In genomic region chr17:3557331-3558311, GRCm38 (mm10) we compare ENCODE assay signal across 8 mouse cellular contexts. TPM values are rescaled to one million over a fixed set of nuclear protein-coding genes. Genes with fewer than 3 reads are reported as not detected.
DNase-seq lines count a peak whose midpoint lies in the region; ATAC-seq and TF ChIP-seq lines count a peak whose summit lies in the region.

TSS of gene Tfb1m (minus strand) at chr17:3557781.

- H3K4me3 ChIP-seq in ES-Bruce4 (ENCODE audit: low read depth, low read length) = peak within 1 kb of the TSS; percentile 91
- H3K4me3 ChIP-seq in forebrain, embryonic 13.5 days = peak within 1 kb of the TSS; percentile 54
- H3K4me3 ChIP-seq in liver, postnatal 0 days (ENCODE audit: low read depth, low read length) = peak within 1 kb of the TSS; percentile 69
- H3K4me3 ChIP-seq in neural tube, embryonic 14.5 days (ENCODE audit: low read depth, low read length) = peak within 1 kb of the TSS; percentile 57

- WGBS in forebrain, embryonic 13.5 days = 1% methylated on average over 60 of the region's 60 CpGs
- under 1% methylated on average over 60 of the region's 60 CpGs for WGBS in large intestine, adult 2 months
- under 1% methylated on average over 59 of the region's 60 CpGs for WGBS in liver, postnatal 0 days (ENCODE audit: insufficient replicate concordance)
- 1% methylated on average over 60 of the region's 60 CpGs for WGBS in neural tube, embryonic 14.5 days

- TF ChIP-seq EP300 in ES-Bruce4 (IDR thresholded peaks at IDR 0.05; ENCODE audit: insufficient read depth, low read depth, low read length) = no peak
- no peak for TF ChIP-seq EP300 in liver, postnatal 0 days (IDR thresholded peaks at IDR 0.05; ENCODE audit: low read depth)

- no peak for TF ChIP-seq CTCF in ES-Bruce4 (IDR thresholded peaks at IDR 0.05; ENCODE audit: low read depth, low read length)
- no peak for TF ChIP-seq CTCF in liver, postnatal 0 days (IDR thresholded peaks at IDR 0.05; ENCODE audit: low read depth)

- TF ChIP-seq POLR2A in ES-Bruce4 (IDR thresholded peaks at IDR 0.05; ENCODE audit: insufficient read depth, low read length) = peak; percentile 30

- no peaks in the 10 kb centered on the region for H3K36me3 ChIP-seq in ES-Bruce4 (ENCODE audit: control insufficient read depth, insufficient read depth, low read length, poor library complexity, severe bottlenecking)
- H3K36me3 ChIP-seq in forebrain, embryonic 13.5 days (ENCODE audit: poor library complexity, severe bottlenecking) = 0 out of 2 replicates have a peak, but pooled peaks cover 3% of the 10 kb centered on the region
- 0 out of 2 replicates have a peak, but pooled peaks cover 3% of the 10 kb centered on the region for H3K36me3 ChIP-seq in liver, postnatal 0 days (replicated peaks; ENCODE audit: insufficient read depth, low read length)
- no peaks in the 10 kb centered on the region for H3K36me3 ChIP-seq in neural tube, embryonic 14.5 days (ENCODE audit: control insufficient read depth, insufficient read depth, low read length)

- H3K27ac ChIP-seq in ES-Bruce4 (ENCODE audit: insufficient read depth, low read length) = peak within 1 kb of the TSS; percentile 73
- H3K27ac ChIP-seq in forebrain, embryonic 13.5 days = peak within 1 kb of the TSS; percentile 78
- peak within 1 kb of the TSS; percentile 93 for H3K27ac ChIP-seq in liver, postnatal 0 days (ENCODE audit: low read depth)
- peak within 1 kb of the TSS; percentile 86 for H3K27ac ChIP-seq in neural tube, embryonic 14.5 days (ENCODE audit: low read depth, low read length)

- H3K4me2 ChIP-seq in forebrain, embryonic 13.5 days = peak within 1 kb of the TSS; percentile 59
- peak within 1 kb of the TSS; percentile 88 for H3K4me2 ChIP-seq in liver, postnatal 0 days (ENCODE audit: low read depth, low read length)
- peak within 1 kb of the TSS; percentile 54 for H3K4me2 ChIP-seq in neural tube, embryonic 14.5 days (ENCODE audit: low read depth, low read length)

- intact Hi-C loops in heart, postnatal 10 days (cut with DNase I) = no loop called here

- ATAC-seq in cerebellum, adult (ENCODE audit: insufficient number of reproducible peaks, low FRiP score, low TSS enrichment) = peak; percentile 100
- peak; percentile 100 for ATAC-seq in forebrain, embryonic 13.5 days
- ATAC-seq in liver, postnatal 0 days = peak; percentile 99
- ATAC-seq in neural tube, embryonic 14.5 days (ENCODE audit: low read depth) = peak; percentile 100

- H3K9ac ChIP-seq in ES-Bruce4 (ENCODE audit: low read depth, poor library complexity, severe bottlenecking) = peak within 1 kb of the TSS; percentile 62
- H3K9ac ChIP-seq in forebrain, embryonic 13.5 days = peak within 1 kb of the TSS; percentile 68
- peak within 1 kb of the TSS; percentile 63 for H3K9ac ChIP-seq in liver, postnatal 0 days (replicated peaks)
- H3K9ac ChIP-seq in neural tube, embryonic 14.5 days (replicated peaks; ENCODE audit: low read depth, low read length) = peak within 1 kb of the TSS; percentile 52

- peak; percentile 99 for DNase-seq in heart, postnatal 10 days
- DNase-seq in large intestine, adult 2 months (ENCODE audit: low read depth, low spot score) = peak; percentile 98
- peak; percentile 97 for DNase-seq in liver, postnatal 0 days
- DNase-seq in testis, postnatal 10 days (ENCODE audit: low spot score) = peak; percentile 96

- no peaks in the 10 kb centered on the region for H3K27me3 ChIP-seq in ES-Bruce4 (ENCODE audit: control insufficient read depth, insufficient read depth, low read length, poor library complexity, severe bottlenecking)
- no peaks in the 10 kb centered on the region for H3K27me3 ChIP-seq in forebrain, embryonic 13.5 days
- H3K27me3 ChIP-seq in liver, postnatal 0 days (ENCODE audit: insufficient read depth, low read length) = no peaks in the 10 kb centered on the region
- no peaks in the 10 kb centered on the region for H3K27me3 ChIP-seq in neural tube, embryonic 14.5 days (ENCODE audit: control insufficient read depth, insufficient read depth, low read length)

- H3K9me3 ChIP-seq in ES-Bruce4 (replicated peaks; ENCODE audit: control insufficient read depth, insufficient read depth, low read length, poor library complexity, severe bottlenecking) = no peaks in the 10 kb centered on the region
- H3K9me3 ChIP-seq in forebrain, embryonic 13.5 days (replicated peaks) = no peaks in the 10 kb centered on the region
- H3K9me3 ChIP-seq in liver, postnatal 0 days (ENCODE audit: low read length) = no peaks in the 10 kb centered on the region
- no peaks in the 10 kb centered on the region for H3K9me3 ChIP-seq in neural tube, embryonic 14.5 days (ENCODE audit: control insufficient read depth, low read length)

- no peaks in the 10 kb centered on the region for H3K4me1 ChIP-seq in ES-Bruce4 (ENCODE audit: control insufficient read depth, insufficient read depth, low read length)
- H3K4me1 ChIP-seq in forebrain, embryonic 13.5 days = peaks cover 15% of the 10 kb centered on the region
- peaks cover 15% of the 10 kb centered on the region for H3K4me1 ChIP-seq in liver, postnatal 0 days (ENCODE audit: insufficient read depth)
- H3K4me1 ChIP-seq in neural tube, embryonic 14.5 days (ENCODE audit: control insufficient read depth, insufficient read depth, low read length) = peaks cover 10% of the 10 kb centered on the region; the same call in 1 of the 2 replicates

RNA-seq across cellular contexts. Expression of gene Tfb1m, which starts in this region (rescaled TPM):
- polyA plus RNA-seq in ES-Bruce4 (2011; ENCODE audit: insufficient read depth, insufficient read length, low read depth, missing spikeins) = 35.6 and 39.6 TPM in 2 replicates
- 16.0 and 17.8 TPM in 2 replicates for polyA plus RNA-seq in forebrain, embryonic 13.5 days (2015; fragmentation: Nextera tagmentation; extraction: Ambion mirVana)
- 1 to 10 TPM; 5.7 to 8.0 TPM for total RNA-seq in heart, postnatal 10 days (2021)
- polyA plus RNA-seq in large intestine, adult 2 months (2012; rRNA removed) = 1.9 and 2.5 TPM in 2 replicates
- polyA plus RNA-seq in liver, postnatal 0 days (2015; fragmentation: Nextera tagmentation; extraction: Ambion mirVana) = 10.3 and 12.0 TPM in 2 replicates
- 14.7 and 15.7 TPM in 2 replicates for polyA plus RNA-seq in neural tube, embryonic 14.5 days (2014; fragmentation: Nextera tagmentation; extraction: Ambion mirVana)

Comparison
In these comparisons a context has a peak if more than half of its experiments do, and no peak if none do; other contexts are left out.
1. Peak in every context shown above with its lines: DNase-seq, ATAC-seq, H3K4me3 ChIP-seq and H3K27ac ChIP-seq.